Comparison of ENCODE assay signal across 28 mouse cellular contexts in the genomic region with DNA sequence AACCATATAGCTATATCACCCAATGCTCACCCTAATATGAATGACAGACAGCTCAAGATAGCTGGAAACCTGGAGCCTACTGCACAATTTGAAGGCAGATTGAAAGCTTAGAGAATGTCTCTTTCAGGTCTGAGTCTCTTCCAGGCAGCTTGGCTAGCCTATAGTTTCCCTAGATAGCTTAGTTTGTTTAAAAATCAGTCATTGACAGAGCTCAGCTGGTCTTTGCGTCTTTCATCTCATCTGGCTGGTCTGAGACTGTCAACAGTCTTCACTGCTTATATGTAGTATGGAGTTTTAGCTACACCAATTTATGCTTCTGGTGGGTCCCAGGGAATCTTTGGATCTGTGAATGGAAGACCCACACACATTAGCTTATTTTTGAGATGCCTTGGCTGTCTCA.
"Had no signal": no experiment of that assay in that cellular context is flagged by ENCODE, and none has a peak within 500 bp of the region (broad histone marks: within the 10 kb centered on the region; RNA-seq: fewer than 3 reads in every experiment).

No protein-coding gene starts in this region.

- H3K4me1 ChIP-seq: embryonic facial prominence, embryonic 10.5 days; embryonic facial prominence, embryonic 12.5 days; embryonic facial prominence, embryonic 13.5 days; embryonic facial prominence, embryonic 15.5 days; forebrain, embryonic 10.5 days; forebrain, embryonic 12.5 days; forebrain, embryonic 13.5 days; forebrain, embryonic 15.5 days had no signal

- H3K27ac ChIP-seq: embryonic facial prominence, embryonic 10.5 days; embryonic facial prominence, embryonic 12.5 days; embryonic facial prominence, embryonic 13.5 days; embryonic facial prominence, embryonic 15.5 days; forebrain, embryonic 10.5 days; forebrain, embryonic 12.5 days; forebrain, embryonic 13.5 days; forebrain, embryonic 15.5 days; gastrocnemius, adult 2 months had no signal

- H3K9ac ChIP-seq: embryonic facial prominence, embryonic 12.5 days; embryonic facial prominence, embryonic 13.5 days; embryonic facial prominence, embryonic 15.5 days; forebrain, embryonic 12.5 days; forebrain, embryonic 13.5 days; forebrain, embryonic 15.5 days; forebrain, postnatal 0 days had no signal

- DNase-seq: cerebellum, adult 2 months; cerebellum, adult 8-10 months; cerebellum, adult 9-10 months; cerebellum, adult 9-11 months; cerebellum, postnatal 10 days; cerebellum, postnatal 14 days; cerebellum, postnatal 25 days; cerebellum, postnatal 36 days; embryo, embryonic 11 days; forebrain, postnatal 0 days; gastrocnemius, adult 2 months; gastrocnemius, postnatal 10 days; gastrocnemius, postnatal 14 days; gastrocnemius, postnatal 25 days; gastrocnemius, postnatal 36 days; heart, adult 11 months; heart, adult 18-20 months had no signal

- H3K4me2 ChIP-seq: embryonic facial prominence, embryonic 12.5 days; embryonic facial prominence, embryonic 13.5 days; embryonic facial prominence, embryonic 15.5 days; forebrain, embryonic 12.5 days; forebrain, embryonic 13.5 days; forebrain, embryonic 15.5 days had no signal

- H3K36me3 ChIP-seq: embryonic facial prominence, embryonic 10.5 days; embryonic facial prominence, embryonic 12.5 days; embryonic facial prominence, embryonic 13.5 days; embryonic facial prominence, embryonic 15.5 days; forebrain, embryonic 10.5 days; forebrain, embryonic 12.5 days; forebrain, embryonic 15.5 days had no signal

- ATAC-seq: forebrain, embryonic 13.5 days; forebrain, embryonic 14.5 days; forebrain, embryonic 15.5 days; forebrain, embryonic 16.5 days; forebrain, postnatal 0 days had no signal

- H3K4me3 ChIP-seq: embryonic facial prominence, embryonic 10.5 days; embryonic facial prominence, embryonic 12.5 days; embryonic facial prominence, embryonic 13.5 days; embryonic facial prominence, embryonic 15.5 days; erythroblast, embryonic 14.5 days; forebrain, embryonic 10.5 days; forebrain, embryonic 12.5 days; forebrain, embryonic 13.5 days; forebrain, embryonic 15.5 days; gastrocnemius, adult 2 months had no signal

- H3K27me3 ChIP-seq: embryonic facial prominence, embryonic 12.5 days; embryonic facial prominence, embryonic 13.5 days; embryonic facial prominence, embryonic 15.5 days; forebrain, embryonic 12.5 days; forebrain, embryonic 13.5 days; forebrain, embryonic 15.5 days had no signal

- H3K9me3 ChIP-seq: embryonic facial prominence, embryonic 10.5 days; embryonic facial prominence, embryonic 12.5 days; embryonic facial prominence, embryonic 13.5 days; embryonic facial prominence, embryonic 15.5 days; forebrain, embryonic 10.5 days; forebrain, embryonic 13.5 days; forebrain, embryonic 15.5 days had no signal
